Mouse (Mus musculus) bone marrow, adult 2 months (tissue): ENCODE measurements around the gene Anxa9. TPM values are rescaled to one million over a fixed set of nuclear protein-coding genes. Genes with fewer than 3 reads are reported as not detected.

Experiments
- H3K27ac ChIP-seq: fragments of 200-500 bp; 2 replicates; pipeline ENCODE4 v1.5.1; 2012; ENCODE audit warnings: low read depth, mild to moderate bottlenecking, control low read depth, inconsistent platforms, low read length; ENCODE audit not compliant: control insufficient read depth, poor library complexity, insufficient read depth
- H3K4me1 ChIP-seq: fragments of 200-500 bp; 2 replicates; pipeline ENCODE4 v1.6.1; 2011; ENCODE audit warnings: low read length; ENCODE audit not compliant: control insufficient read depth, insufficient read depth
- H3K4me3 ChIP-seq: fragments of 200-500 bp; replicated peaks from 2 replicates; pipeline ENCODE3; 2011; ENCODE audit warnings: mild to moderate bottlenecking, low read depth, low read length, control low read depth; ENCODE audit not compliant: control insufficient read depth
- CTCF ChIP-seq: fragments of 200-500 bp; IDR thresholded peaks from 2 replicates; pipeline ENCODE4 v1.5.1; 2011; ENCODE audit warnings: low read length, control low read depth; ENCODE audit not compliant: control insufficient read depth, insufficient read depth
- POLR2A ChIP-seq: fragments of 200-500 bp; IDR thresholded peaks from 2 replicates; pipeline ENCODE4 v1.6.1; 2011; ENCODE audit warnings: low read depth, mild to moderate bottlenecking, control low read depth, low read length, borderline replicate concordance; ENCODE audit not compliant: control insufficient read depth
- whole genome bisulfite sequencing: fragments of 180-500 bp; shearing (Covaris S2); methylation state at CpG from one replicate; pipeline ENCODE4 v1.1.7; 2018; 5-methylcytosine and 5-hydroxymethylcytosine counted together
- polyA plus RNA-seq: library from polyadenylated mRNA; stranded (reverse); fragments of >200 nt; gene quantifications from 2 replicates; pipeline ENCODE4 v1.2.4, GENCODE M21; 2011; ENCODE audit warnings: low replicate concordance; ENCODE audit not compliant: missing spikeins, insufficient read depth, insufficient read length

Anxa9 gene
- polyA plus RNA-seq, 1 experiment: 4.3 TPM

GRCm38 (mm10) chr3:95246465-95247231, 60.3 kb downstream of the Anxa9 start:
- 47% methylated on average over 5 of the region's 5 CpGs for WGBS
- no peaks in the 10 kb centered on the region; the same call in none of the 2 replicates for H3K4me1 ChIP-seq
- TF ChIP-seq CTCF (no peak), POLR2A (no peak)
- H3K4me3 ChIP-seq: no peak overlapping the region
- no peak overlapping the region for H3K27ac ChIP-seq

Other genes starting within 250 kb of the Anxa9 start
- 22.5 and 38.8 TPM in 2 replicates for gene Pip5k1a, start 200.2 kb downstream of the Anxa9 start, polyA plus RNA-seq
- 17.0 and 39.0 TPM in 2 replicates for gene Vps72, start 196.2 kb downstream of the Anxa9 start, polyA plus RNA-seq
- gene Tmod4, start 182.7 kb downstream of the Anxa9 start, polyA plus RNA-seq: 4.5 and 6.1 TPM in 2 replicates
- 72.6 and 130 TPM in 2 replicates for gene Scnm1, start 173.2 kb downstream of the Anxa9 start, polyA plus RNA-seq
- 9.4 and 10.9 TPM in 2 replicates for gene Lysmd1, start 173.1 kb downstream of the Anxa9 start, polyA plus RNA-seq
- gene Tnfaip8l2, start 164.8 kb downstream of the Anxa9 start, polyA plus RNA-seq: 11.7 and 41.8 TPM in 2 replicates
- gene Sema6c, start 146.7 kb downstream of the Anxa9 start, polyA plus RNA-seq: 0.49 and 1.2 TPM in 2 replicates
- gene Gabpb2, start 89.3 kb downstream of the Anxa9 start, polyA plus RNA-seq: 28.4 and 28.5 TPM in 2 replicates
- gene Cdc42se1, start 78.4 kb downstream of the Anxa9 start, polyA plus RNA-seq: 39.5 and 54.7 TPM in 2 replicates
- gene Mllt11, start 75.0 kb downstream of the Anxa9 start, polyA plus RNA-seq: 6.0 and 9.1 TPM in 2 replicates
- 0.52 TPM in 1 of 2 replicates, not detected in the other for gene Gm128, start 65.6 kb downstream of the Anxa9 start, polyA plus RNA-seq
- gene Bnipl, start 56.0 kb downstream of the Anxa9 start, polyA plus RNA-seq: 1.7 TPM in 1 of 2 replicates, not detected in the other
- gene Mindy1, start 25.8 kb downstream of the Anxa9 start, polyA plus RNA-seq: 50.3 and 67.0 TPM in 2 replicates
- gene Prune1, start 25.1 kb downstream of the Anxa9 start, polyA plus RNA-seq: 8.3 and 12.4 TPM in 2 replicates
- 70.3 and 159 TPM in 2 replicates for gene Cers2, start 7.6 kb upstream of the Anxa9 start, polyA plus RNA-seq
- gene Setdb1, start 50.0 kb upstream of the Anxa9 start, polyA plus RNA-seq: 13.9 and 27.0 TPM in 2 replicates
- not detected in 2 replicates for gene 4930558C23Rik, start 95.7 kb upstream of the Anxa9 start, polyA plus RNA-seq
- 15.5 and 18.3 TPM in 2 replicates for gene Arnt, start 127.2 kb upstream of the Anxa9 start, polyA plus RNA-seq
- 3.2 and 4.0 TPM in 2 replicates for gene Ctsk, start 192.1 kb upstream of the Anxa9 start, polyA plus RNA-seq
- 19.5 and 42.3 TPM in 2 replicates for gene Ctss, start 219.6 kb upstream of the Anxa9 start, polyA plus RNA-seq